Mouse (Mus musculus) heart, adult 2 months (tissue): ENCODE data around the gene Cubn. TPM values are rescaled to one million over a fixed set of nuclear protein-coding genes. Genes with fewer than 3 reads are reported as not detected.

Source experiments
- DNase-seq, 2 experiments: peaks; one replicate each; pipeline ENCODE4 v3.0.0; 2021
- H3K27ac ChIP-seq: fragments of 200-600 bp; 2 replicates; pipeline ENCODE4 v1.8.1; 2022
- H3K27me3 ChIP-seq: fragments of 200-500 bp; 2 replicates; pipeline ENCODE4 v1.6.1; 2012; ENCODE audit warnings: mild to moderate bottlenecking, low read length, inconsistent platforms, mixed read lengths; ENCODE audit not compliant: control insufficient read depth, insufficient read depth
- H3K36me3 ChIP-seq: fragments of 200-500 bp; 2 replicates; pipeline ENCODE4 v1.6.1; 2012; ENCODE audit warnings: low read length, inconsistent platforms; ENCODE audit not compliant: control insufficient read depth, insufficient read depth
- H3K4me1 ChIP-seq: fragments of 200-500 bp; 2 replicates; pipeline ENCODE4 v1.6.1; 2011; ENCODE audit warnings: low read length; ENCODE audit not compliant: control insufficient read depth, insufficient read depth
- H3K4me3 ChIP-seq: fragments of 200-600 bp; 2 replicates; pipeline ENCODE4 v1.8.1; 2022
- H3K79me2 ChIP-seq: fragments of 200-500 bp; replicated peaks from 2 replicates; pipeline ENCODE4 v1.6.1; 2012; ENCODE audit warnings: mild to moderate bottlenecking, inconsistent platforms, low read length, moderate library complexity, mixed read lengths; ENCODE audit not compliant: control insufficient read depth, insufficient read depth
- H3K9ac ChIP-seq: fragments of 200-500 bp; 2 replicates; pipeline ENCODE4 v1.6.1; 2012; ENCODE audit warnings: low read depth, mild to moderate bottlenecking, control low read depth, inconsistent platforms, low read length, mixed read lengths
- CTCF ChIP-seq: fragments of 200-600 bp; IDR thresholded peaks from 2 replicates; pipeline ENCODE4 v1.8.1; 2022; ENCODE audit warnings: antibody characterized with exemption, mild to moderate bottlenecking, moderate library complexity
- EP300 ChIP-seq: fragments of 200-500 bp; IDR thresholded peaks from 2 replicates; pipeline ENCODE4 v1.6.1; 2011; ENCODE audit warnings: low read depth, low read length, control low read depth; ENCODE audit not compliant: insufficient read depth
- POLR2A ChIP-seq: fragments of 200-500 bp; IDR thresholded peaks from 2 replicates; pipeline ENCODE4 v1.6.1; 2011; ENCODE audit warnings: mild to moderate bottlenecking, low read depth, low read length, control low read depth; ENCODE audit not compliant: insufficient read depth
- WGBS: fragments of 180-500 bp; shearing (Covaris S2); methylation state at CpG from one replicate; pipeline ENCODE4 v1.1.7; 2018; 5-methylcytosine and 5-hydroxymethylcytosine counted together
- intact Hi-C: fragments of 180-260 bp; cut with DNase I; formaldehyde crosslinking; loops from one replicate; pipeline ENCODE4 v1.15.1; 2025
- polyA plus RNA-seq: library from polyadenylated mRNA; depleted of rRNA; stranded (reverse); fragments of >200 nt; gene quantifications from 2 replicates; pipeline ENCODE4 v1.2.3, GENCODE M21; 2012
- total RNA-seq, 2 experiments: library from RNA; stranded (reverse); gene quantifications; 2 replicates each; pipeline ENCODE4 v1.2.3; 2021

Cubn gene
- total and polyA plus RNA-seq, 3 experiments: 0.27 to 1.1 (median 0.81) TPM

- Histone ChIP-seq H3K27ac (no peak overlapping the region), H3K27me3 (no peaks in the 10 kb centered on the region), H3K36me3 (peaks cover 3% of the 10 kb centered on the region), H3K9ac (no peak overlapping the region), H3K4me3 (no peak overlapping the region), H3K79me2 (no peaks in the 10 kb centered on the region), H3K4me1 (peaks cover 3% of the 10 kb centered on the region)
- TF ChIP-seq EP300 (no peak), CTCF (no peak), POLR2A (no peak)
- WGBS: 65% methylated on average over 8 of the region's 8 CpGs
- intact Hi-C loops: loop anchor here (5.0 to 10.0 kb wide), 2 partner anchors 51 to 226 kb away; partner anchors contain the start of gene Vim
- no peak for DNase-seq
Measured at GRCm38 (mm10) chr2:13523540-13524456, 32.2 kb upstream of the Cubn start.

GRCm38 (mm10) chr2:13522106-13522505 is 30.5 kb upstream of the Cubn start:
- Histone ChIP-seq H3K79me2 (no peaks in the 10 kb centered on the region), H3K36me3 (peaks cover 4% of the 10 kb centered on the region), H3K4me3 (no peak overlapping the region), H3K27me3 (no peaks in the 10 kb centered on the region), H3K9ac (no peak overlapping the region; the same call in 1 of the 2 replicates), H3K4me1 (no peaks in the 10 kb centered on the region; the same call in 1 of the 2 replicates), H3K27ac (no peak overlapping the region)
- intact Hi-C loops: loop anchor here (5.0 to 10.0 kb wide), 2 partner anchors 53 to 225 kb away; partner anchors contain the start of gene Vim
- no peak for TF ChIP-seq POLR2A
- no peak for DNase-seq
- WGBS: 40% methylated on average over 8 of the region's 8 CpGs

GRCm38 (mm10) chr2:13514949-13515348 is 23.3 kb upstream of the Cubn start:
- WGBS: 66% methylated on average over 4 of the region's 4 CpGs
- H3K4me3 ChIP-seq: no peak overlapping the region
- no peaks in the 10 kb centered on the region for H3K4me1 ChIP-seq
- no peak overlapping the region for H3K9ac ChIP-seq
- H3K79me2 ChIP-seq: no peaks in the 10 kb centered on the region
- DNase-seq: no peak
- no peak overlapping the region for H3K27ac ChIP-seq
- H3K36me3 ChIP-seq: peaks cover 2% of the 10 kb centered on the region; the same call in 1 of the 2 replicates
- H3K27me3 ChIP-seq: no peaks in the 10 kb centered on the region
- TF ChIP-seq POLR2A: no peak
- no peak for TF ChIP-seq CTCF
- no peak for TF ChIP-seq EP300
- intact Hi-C loops: no loop called here

- no peaks in the 10 kb centered on the region for H3K27me3 ChIP-seq
- no peak overlapping the region for H3K27ac ChIP-seq
- intact Hi-C loops: no loop called here
- DNase-seq: no peak
- H3K4me1 ChIP-seq: no peaks in the 10 kb centered on the region
- no peak overlapping the region for H3K9ac ChIP-seq
- no peaks in the 10 kb centered on the region for H3K36me3 ChIP-seq
- WGBS: 97% methylated on average over 2 of the region's 2 CpGs
- no peak overlapping the region for H3K4me3 ChIP-seq
- no peak for TF ChIP-seq POLR2A
- TF ChIP-seq EP300: no peak
- no peak for TF ChIP-seq CTCF
- H3K79me2 ChIP-seq: no peaks in the 10 kb centered on the region
Measured at GRCm38 (mm10) chr2:13502717-13503116, 11.1 kb upstream of the Cubn start.

- Histone ChIP-seq H3K4me1 (no peaks in the 10 kb centered on the region), H3K36me3 (no peaks in the 10 kb centered on the region), H3K9ac (no peak overlapping the region), H3K4me3 (no peak overlapping the region), H3K27me3 (no peaks in the 10 kb centered on the region), H3K27ac (no peak overlapping the region), H3K79me2 (no peaks in the 10 kb centered on the region)
- 60% methylated on average over 5 of the region's 5 CpGs for WGBS
- intact Hi-C loops: no loop called here
- TF ChIP-seq CTCF (no peak), POLR2A (no peak), EP300 (no peak)
- no peak for DNase-seq
Measured at GRCm38 (mm10) chr2:13501553-13501952, 9.9 kb upstream of the Cubn start.

- TF ChIP-seq CTCF: no peak
- Histone ChIP-seq H3K79me2 (no peaks in the 10 kb centered on the region), H3K9ac (no peak overlapping the region), H3K4me3 (no peak overlapping the region), H3K36me3 (no peaks in the 10 kb centered on the region), H3K27me3 (no peaks in the 10 kb centered on the region), H3K27ac (no peak overlapping the region), H3K4me1 (no peaks in the 10 kb centered on the region)
- 51% methylated on average over 5 of the region's 5 CpGs for WGBS
- DNase-seq: no peak
- intact Hi-C loops: no loop called here
Measured at GRCm38 (mm10) chr2:13500298-13500999, 8.8 kb upstream of the Cubn start.
